Mouse (Mus musculus): ENCODE results near the gene Kctd12. TPM values are rescaled to one million over a fixed set of nuclear protein-coding genes. Genes with fewer than 3 reads are reported as not detected.

The Kctd12 gene
- polyA plus RNA-seq (2015; fragmentation: Nextera tagmentation; extraction: Ambion mirVana) = 8.0 and 10.6 TPM in 2 replicates

- peak; percentile 89 for ATAC-seq
- WGBS = 2% methylated on average over 58 of the region's 66 CpGs
Measured at GRCm38 (mm10) chr14:102982627-102983540, at the start of gene Kctd12. Kctd12 (minus strand) TSS chr14:102982637.

GRCm38 (mm10) chr14:103029203-103029602 lies 46.8 kb upstream of the Kctd12 start:
- ATAC-seq = no peak
- no peaks in the 10 kb centered on the region for H3K27me3 ChIP-seq
- H3K4me2 ChIP-seq (replicated peaks) = no peak overlapping the region
- no peak overlapping the region for H3K4me3 ChIP-seq (replicated peaks)
- H3K9ac ChIP-seq (replicated peaks) = no peak overlapping the region
- WGBS = 82% methylated on average over 2 of the region's 2 CpGs
- H3K4me1 ChIP-seq (replicated peaks) = no peaks in the 10 kb centered on the region
- no peaks in the 10 kb centered on the region for H3K9me3 ChIP-seq
- H3K36me3 ChIP-seq = no peaks in the 10 kb centered on the region
- no peak overlapping the region for H3K27ac ChIP-seq

More at GRCm38 (mm10) chr14:102982627-102983540, at the start of gene Kctd12:
- Histone ChIP-seq H3K9ac (replicated peaks) (peak within 1 kb of the TSS; percentile 82), H3K27me3 (peaks cover 18% of the 10 kb centered on the region), H3K9me3 (no peaks in the 10 kb centered on the region), H3K4me2 (replicated peaks) (peak within 1 kb of the TSS; percentile 94), H3K4me3 (replicated peaks) (peak within 1 kb of the TSS; percentile 69), H3K27ac (peak within 1 kb of the TSS; percentile 83), H3K36me3 (no peaks in the 10 kb centered on the region), H3K4me1 (replicated peaks) (peaks cover 26% of the 10 kb centered on the region)

- Histone ChIP-seq H3K27ac (no peak overlapping the region), H3K9ac (replicated peaks) (no peak overlapping the region), H3K4me3 (replicated peaks) (no peak overlapping the region), H3K27me3 (no peaks in the 10 kb centered on the region), H3K36me3 (no peaks in the 10 kb centered on the region), H3K4me2 (replicated peaks) (no peak overlapping the region), H3K4me1 (replicated peaks) (no peaks in the 10 kb centered on the region), H3K9me3 (no peaks in the 10 kb centered on the region)
- ATAC-seq = no peak
- WGBS = 59% methylated on average over 2 of the region's 2 CpGs
Measured at GRCm38 (mm10) chr14:103020046-103020445, 37.6 kb upstream of the Kctd12 start.

DNA sequence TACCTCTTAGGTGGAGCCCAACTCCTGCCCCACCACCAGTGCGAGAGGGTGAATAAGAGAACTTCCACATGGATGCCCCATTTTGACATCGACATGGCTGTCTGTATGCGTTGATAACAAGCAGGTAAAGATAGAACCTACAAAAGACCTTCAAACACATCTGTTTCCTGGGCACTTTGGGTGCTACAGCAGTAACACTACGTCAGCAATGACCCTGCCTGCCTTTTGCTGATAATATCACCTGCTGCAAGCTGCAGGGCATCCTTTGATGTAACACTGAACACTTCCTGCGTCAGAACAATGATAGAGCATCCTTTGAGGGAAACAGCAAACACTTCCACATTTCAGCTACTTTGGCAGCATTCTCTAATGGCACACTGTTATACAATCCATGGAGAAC lies 34.6 kb upstream of the Kctd12 start:
- Histone ChIP-seq H3K9ac (replicated peaks) (no peak overlapping the region), H3K36me3 (no peaks in the 10 kb centered on the region), H3K27me3 (no peaks in the 10 kb centered on the region), H3K4me3 (replicated peaks) (no peak overlapping the region), H3K27ac (no peak overlapping the region), H3K4me1 (replicated peaks) (no peaks in the 10 kb centered on the region), H3K9me3 (no peaks in the 10 kb centered on the region), H3K4me2 (replicated peaks) (no peak overlapping the region)
- WGBS = 81% methylated on average over 5 of the region's 5 CpGs
- ATAC-seq = no peak

DNA sequence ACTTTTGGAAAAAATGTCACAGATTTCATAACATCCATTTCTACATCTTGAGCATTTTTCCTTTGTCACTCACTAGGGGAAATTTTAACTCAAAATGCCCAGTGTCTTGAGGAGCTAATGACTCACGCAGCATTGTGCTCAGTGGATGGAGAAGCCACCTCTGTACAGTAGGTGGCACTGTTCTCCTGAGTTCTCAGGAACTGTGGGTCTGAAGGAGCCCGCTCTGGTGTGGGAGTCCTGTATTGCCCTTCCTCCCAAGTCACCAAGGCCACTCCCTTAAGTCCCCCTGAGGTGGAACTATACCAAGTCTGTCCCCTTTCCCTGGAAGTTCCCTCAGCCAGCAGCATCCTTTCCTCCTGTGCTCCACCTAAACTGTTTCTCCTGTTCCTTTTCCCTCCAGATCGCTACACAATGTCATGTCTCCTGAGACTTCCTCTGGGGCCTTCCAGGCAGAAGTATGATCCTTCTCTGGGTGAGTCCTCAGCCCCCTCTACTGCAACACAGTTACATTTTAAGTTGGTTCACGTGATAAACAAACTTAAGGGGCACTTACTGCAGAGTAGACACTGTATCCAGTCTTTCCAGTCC lies 30.2 kb upstream of the Kctd12 start:
- Histone ChIP-seq H3K4me3 (replicated peaks) (no peak overlapping the region), H3K36me3 (no peaks in the 10 kb centered on the region), H3K27ac (no peak overlapping the region), H3K9ac (replicated peaks) (no peak overlapping the region), H3K27me3 (no peaks in the 10 kb centered on the region), H3K4me1 (replicated peaks) (no peaks in the 10 kb centered on the region), H3K9me3 (no peaks in the 10 kb centered on the region), H3K4me2 (replicated peaks) (no peak overlapping the region)
- ATAC-seq = peak; percentile 92
- WGBS = 29% methylated on average over 4 of the region's 4 CpGs

GRCm38 (mm10) chr14:103011782-103012181 lies 29.3 kb upstream of the Kctd12 start:
- H3K4me3 ChIP-seq (replicated peaks) = no peak overlapping the region
- H3K9me3 ChIP-seq = no peaks in the 10 kb centered on the region
- no peak overlapping the region for H3K9ac ChIP-seq (replicated peaks)
- no peaks in the 10 kb centered on the region for H3K36me3 ChIP-seq
- H3K27me3 ChIP-seq = no peaks in the 10 kb centered on the region
- H3K4me1 ChIP-seq (replicated peaks) = no peaks in the 10 kb centered on the region
- no peak for ATAC-seq
- H3K27ac ChIP-seq = no peak overlapping the region
- 39% methylated on average over 5 of the region's 5 CpGs for WGBS
- H3K4me2 ChIP-seq (replicated peaks) = no peak overlapping the region

GRCm38 (mm10) chr14:103007737-103008136 lies 25.3 kb upstream of the Kctd12 start:
- no peaks in the 10 kb centered on the region for H3K27me3 ChIP-seq
- no peak for ATAC-seq
- H3K36me3 ChIP-seq = no peaks in the 10 kb centered on the region
- no peak overlapping the region for H3K4me2 ChIP-seq (replicated peaks)
- H3K9ac ChIP-seq (replicated peaks) = no peak overlapping the region
- WGBS = 86% methylated on average over 4 of the region's 4 CpGs
- no peaks in the 10 kb centered on the region for H3K4me1 ChIP-seq (replicated peaks)
- H3K9me3 ChIP-seq = no peaks in the 10 kb centered on the region
- H3K27ac ChIP-seq = no peak overlapping the region
- no peak overlapping the region for H3K4me3 ChIP-seq (replicated peaks)

GRCm38 (mm10) chr14:102994662-102995561 lies 12.5 kb upstream of the Kctd12 start:
- no peaks in the 10 kb centered on the region for H3K4me1 ChIP-seq (replicated peaks)
- no peak overlapping the region for H3K4me2 ChIP-seq (replicated peaks)
- H3K27ac ChIP-seq = no peak overlapping the region
- no peak overlapping the region for H3K4me3 ChIP-seq (replicated peaks)
- H3K27me3 ChIP-seq = no peaks in the 10 kb centered on the region
- 19% methylated on average over 6 of the region's 6 CpGs for WGBS
- H3K9me3 ChIP-seq = no peaks in the 10 kb centered on the region
- H3K9ac ChIP-seq (replicated peaks) = no peak overlapping the region
- peak; percentile 91 for ATAC-seq
- no peaks in the 10 kb centered on the region for H3K36me3 ChIP-seq

DNA sequence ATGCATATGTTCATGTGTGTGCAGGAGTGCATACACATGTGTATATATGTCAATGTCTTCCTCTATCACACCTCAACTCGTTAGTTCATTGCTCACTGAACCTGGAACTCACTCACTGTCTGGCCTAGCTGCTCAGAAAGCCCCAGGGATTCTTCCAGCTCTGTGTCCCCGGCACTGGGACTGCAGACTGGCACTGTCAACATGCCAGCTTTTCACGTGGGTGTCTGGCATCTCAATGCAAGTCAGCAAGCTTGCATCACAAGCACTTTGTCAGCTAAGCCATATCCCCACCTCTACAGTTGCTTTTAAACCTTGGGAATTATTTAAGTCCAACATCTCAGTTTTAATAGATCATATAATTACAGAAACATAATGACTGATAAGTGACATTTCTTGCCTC lies 8.3 kb upstream of the Kctd12 start:
- no peaks in the 10 kb centered on the region for H3K9me3 ChIP-seq
- no peaks in the 10 kb centered on the region for H3K4me1 ChIP-seq (replicated peaks)
- H3K4me2 ChIP-seq (replicated peaks) = no peak overlapping the region
- no peak overlapping the region for H3K4me3 ChIP-seq (replicated peaks)
- no peak overlapping the region for H3K27ac ChIP-seq
- WGBS = 65% methylated on average over 3 of the region's 3 CpGs
- H3K27me3 ChIP-seq = no peaks in the 10 kb centered on the region
- no peak for ATAC-seq
- no peak overlapping the region for H3K9ac ChIP-seq (replicated peaks)
- H3K36me3 ChIP-seq = no peaks in the 10 kb centered on the region

GRCm38 (mm10) chr14:102989866-102990265 lies 7.4 kb upstream of the Kctd12 start:
- Histone ChIP-seq H3K4me1 (replicated peaks) (no peaks in the 10 kb centered on the region), H3K4me2 (replicated peaks) (no peak overlapping the region), H3K9ac (replicated peaks) (no peak overlapping the region), H3K27me3 (no peaks in the 10 kb centered on the region; the same call in 1 of the 2 replicates), H3K36me3 (no peaks in the 10 kb centered on the region), H3K9me3 (no peaks in the 10 kb centered on the region), H3K4me3 (replicated peaks) (no peak overlapping the region), H3K27ac (no peak overlapping the region)
- no peak for ATAC-seq
- 76% methylated on average over 5 of the region's 5 CpGs for WGBS

DNA sequence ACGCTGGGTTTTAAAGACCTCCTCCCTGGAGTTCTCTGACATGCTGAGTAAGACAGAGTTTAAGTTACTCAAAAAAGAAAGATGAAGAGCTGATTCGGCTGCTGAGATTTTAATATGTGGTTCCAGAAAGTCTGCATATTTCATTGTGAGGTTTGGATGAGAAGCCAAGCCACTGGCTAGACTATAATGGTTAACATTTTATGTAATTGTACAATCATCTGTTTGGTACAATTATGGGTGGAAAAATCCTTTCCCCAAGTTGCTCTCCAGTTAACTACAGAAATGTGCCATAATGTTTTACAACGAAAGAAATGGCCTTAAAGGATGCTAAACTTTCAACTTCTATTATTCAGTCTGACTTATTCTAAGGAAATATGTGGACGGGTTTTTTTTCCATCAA lies 6.8 kb upstream of the Kctd12 start:
- no peak overlapping the region for H3K9ac ChIP-seq (replicated peaks)
- no peaks in the 10 kb centered on the region for H3K36me3 ChIP-seq
- H3K27me3 ChIP-seq = peaks cover under 1% of the 10 kb centered on the region; the same call in 1 of the 2 replicates
- H3K4me2 ChIP-seq (replicated peaks) = no peak overlapping the region
- H3K4me3 ChIP-seq (replicated peaks) = no peak overlapping the region
- ATAC-seq = no peak
- no peaks in the 10 kb centered on the region for H3K9me3 ChIP-seq
- H3K27ac ChIP-seq = no peak overlapping the region
- 83% methylated on average over 4 of the region's 4 CpGs for WGBS
- H3K4me1 ChIP-seq (replicated peaks) = no peaks in the 10 kb centered on the region

All from midbrain, embryonic 13.5 days (tissue).